Mouse (Mus musculus): Measurements from ENCODE around the gene Pla2g12a. TPM values are rescaled to one million over a fixed set of nuclear protein-coding genes. Genes with fewer than 3 reads are reported as not detected.

Pla2g12a gene
- polyA plus RNA-seq, 1 experiment from 2014 or later = 25.2 TPM

GRCm38 (mm10) chr3:129936561-129936960 lies 58.2 kb downstream of the Pla2g12a start:
- Histone ChIP-seq H3K36me3 (no peaks in the 10 kb centered on the region), H3K27me3 (no peaks in the 10 kb centered on the region), H3K4me2 (replicated peaks) (no peak overlapping the region), H3K27ac (no peak overlapping the region), H3K9me3 (no peaks in the 10 kb centered on the region), H3K9ac (no peak overlapping the region), H3K4me3 (no peak overlapping the region), H3K4me1 (no peaks in the 10 kb centered on the region)
- ATAC-seq (ENCODE audit: insufficient number of reproducible peaks, insufficient read depth, low FRiP score, low TSS enrichment) = no peak
- WGBS = 55% methylated on average over 9 of the region's 9 CpGs

GRCm38 (mm10) chr3:129937848-129938247 lies 59.4 kb downstream of the Pla2g12a start:
- no peaks in the 10 kb centered on the region for H3K27me3 ChIP-seq
- no peaks in the 10 kb centered on the region for H3K9me3 ChIP-seq
- no peak overlapping the region for H3K4me2 ChIP-seq (replicated peaks)
- ATAC-seq (ENCODE audit: insufficient number of reproducible peaks, insufficient read depth, low FRiP score, low TSS enrichment) = no peak
- no peaks in the 10 kb centered on the region for H3K4me1 ChIP-seq
- no peak overlapping the region for H3K27ac ChIP-seq
- H3K4me3 ChIP-seq = no peak overlapping the region
- 43% methylated on average over 3 of the region's 3 CpGs for WGBS
- no peak overlapping the region for H3K9ac ChIP-seq
- H3K36me3 ChIP-seq = no peaks in the 10 kb centered on the region

GRCm38 (mm10) chr3:129939058-129939457 lies 60.7 kb downstream of the Pla2g12a start:
- Histone ChIP-seq H3K4me3 (no peak overlapping the region), H3K9me3 (no peaks in the 10 kb centered on the region), H3K4me1 (no peaks in the 10 kb centered on the region), H3K27me3 (no peaks in the 10 kb centered on the region), H3K27ac (no peak overlapping the region), H3K4me2 (replicated peaks) (no peak overlapping the region), H3K36me3 (no peaks in the 10 kb centered on the region), H3K9ac (no peak overlapping the region)
- whole genome bisulfite sequencing = 51% methylated on average over 7 of the region's 7 CpGs
- no peak for ATAC-seq (ENCODE audit: insufficient number of reproducible peaks, insufficient read depth, low FRiP score, low TSS enrichment)

GRCm38 (mm10) chr3:129940780-129941179 lies 62.4 kb downstream of the Pla2g12a start:
- Histone ChIP-seq H3K4me2 (replicated peaks) (no peak overlapping the region), H3K27me3 (no peaks in the 10 kb centered on the region), H3K9ac (no peak overlapping the region), H3K4me3 (no peak overlapping the region), H3K27ac (no peak overlapping the region), H3K36me3 (no peaks in the 10 kb centered on the region), H3K4me1 (no peaks in the 10 kb centered on the region), H3K9me3 (no peaks in the 10 kb centered on the region)
- ATAC-seq (ENCODE audit: insufficient number of reproducible peaks, insufficient read depth, low FRiP score, low TSS enrichment) = no peak
- WGBS = 82% methylated on average over 2 of the region's 2 CpGs

- H3K9me3 ChIP-seq = no peaks in the 10 kb centered on the region
- no peak overlapping the region for H3K27ac ChIP-seq
- no peak for ATAC-seq (ENCODE audit: insufficient number of reproducible peaks, insufficient read depth, low FRiP score, low TSS enrichment)
- no peaks in the 10 kb centered on the region for H3K36me3 ChIP-seq
- WGBS = 87% methylated on average over 1 of the region's 1 CpGs
- H3K27me3 ChIP-seq = no peaks in the 10 kb centered on the region
- no peaks in the 10 kb centered on the region for H3K4me1 ChIP-seq
- no peak overlapping the region for H3K4me2 ChIP-seq (replicated peaks)
- no peak overlapping the region for H3K4me3 ChIP-seq
- no peak overlapping the region for H3K9ac ChIP-seq
Observed at GRCm38 (mm10) chr3:129941291-129941690, 62.9 kb downstream of the Pla2g12a start.

- H3K4me3 ChIP-seq = no peak overlapping the region
- no peak overlapping the region for H3K4me2 ChIP-seq (replicated peaks)
- no peaks in the 10 kb centered on the region for H3K36me3 ChIP-seq
- H3K9me3 ChIP-seq = no peaks in the 10 kb centered on the region
- no peak overlapping the region for H3K27ac ChIP-seq
- WGBS = 77% methylated on average over 4 of the region's 4 CpGs
- no peaks in the 10 kb centered on the region for H3K27me3 ChIP-seq
- ATAC-seq (ENCODE audit: insufficient number of reproducible peaks, insufficient read depth, low FRiP score, low TSS enrichment) = no peak
- H3K9ac ChIP-seq = no peak overlapping the region
- no peaks in the 10 kb centered on the region for H3K4me1 ChIP-seq
Observed at GRCm38 (mm10) chr3:129943813-129944212, 65.4 kb downstream of the Pla2g12a start.

Other genes starting within 250 kb of the Pla2g12a start
- gene Egf, start 123.3 kb upstream of the Pla2g12a start, polyA plus RNA-seq (2016; fragmentation: Nextera tagmentation; extraction: Ambion mirVana) = 2.0 and 2.7 TPM in 2 replicates
- not detected in 2 replicates for gene Lrit3, start 74.6 kb upstream of the Pla2g12a start, polyA plus RNA-seq (2016; fragmentation: Nextera tagmentation; extraction: Ambion mirVana)
- gene Rrh, start 56.0 kb upstream of the Pla2g12a start, polyA plus RNA-seq (2016; fragmentation: Nextera tagmentation; extraction: Ambion mirVana) = 0.32 and 0.35 TPM in 2 replicates
- gene Gar1, start 47.2 kb upstream of the Pla2g12a start, polyA plus RNA-seq (2016; fragmentation: Nextera tagmentation; extraction: Ambion mirVana) = 107 and 111 TPM in 2 replicates
- 0.52 and 0.84 TPM in 2 replicates for gene Cfi, start 42.7 kb upstream of the Pla2g12a start, polyA plus RNA-seq (2016; fragmentation: Nextera tagmentation; extraction: Ambion mirVana)
- gene Casp6, start 22.8 kb downstream of the Pla2g12a start, polyA plus RNA-seq (2016; fragmentation: Nextera tagmentation; extraction: Ambion mirVana) = 96.3 and 102 TPM in 2 replicates
- 2.7 and 3.4 TPM in 2 replicates for gene Mcub, start 91.6 kb downstream of the Pla2g12a start, polyA plus RNA-seq (2016; fragmentation: Nextera tagmentation; extraction: Ambion mirVana)
- gene Sec24b, start 182.9 kb downstream of the Pla2g12a start, polyA plus RNA-seq (2016; fragmentation: Nextera tagmentation; extraction: Ambion mirVana) = 34.3 and 35.6 TPM in 2 replicates